Mouse (Mus musculus) heart, adult 11 months (tissue): ENCODE results near the gene Gm21987.

Experiments
- DNase-seq: peaks from one replicate; pipeline ENCODE4 v3.0.0; 2022

Gene Gm21987

DNA sequence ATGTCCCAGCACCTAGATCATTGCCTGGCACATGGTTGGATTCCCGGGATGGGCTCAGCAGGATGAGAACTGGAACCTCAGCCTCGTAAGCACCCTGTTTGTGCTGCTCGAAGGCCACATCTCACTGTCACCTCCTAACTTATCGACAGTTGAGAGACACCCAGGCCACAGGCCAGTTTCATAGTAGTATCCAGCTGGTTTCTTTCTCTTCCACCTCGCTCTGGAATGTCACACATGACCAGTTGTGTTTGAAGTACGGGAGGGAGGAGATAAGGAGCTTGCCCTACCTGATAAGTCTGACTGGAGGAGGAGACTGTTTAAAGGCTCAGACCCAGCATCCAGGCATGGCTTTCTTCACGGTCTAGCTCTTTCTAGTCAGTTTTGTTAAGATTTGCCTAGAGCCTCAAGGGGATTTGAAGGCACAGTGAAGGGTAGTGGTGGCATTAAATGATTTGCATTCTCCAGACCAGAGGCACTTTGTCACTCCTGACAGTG lies 3.6 kb downstream of the Gm21987 start:
- DNase-seq = peak; percentile 99

DNA sequence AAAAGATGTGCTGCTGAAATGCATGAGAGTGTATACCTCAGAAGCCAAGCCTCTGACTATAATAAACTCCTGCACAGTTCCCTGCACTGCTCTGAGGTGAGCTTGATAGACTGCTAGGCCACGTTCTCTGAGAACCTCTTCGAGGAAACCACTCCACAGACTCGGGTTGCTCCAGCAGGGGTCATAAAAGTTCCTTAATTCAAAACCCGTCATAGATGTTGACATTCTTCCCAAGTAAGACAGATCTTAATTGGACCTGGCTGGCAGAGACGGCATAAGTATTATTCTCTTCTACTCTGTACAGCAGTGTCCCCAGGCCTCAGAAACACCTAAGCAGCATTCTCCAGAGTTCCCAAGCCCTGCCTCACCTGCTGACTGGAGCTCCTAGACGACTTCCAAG lies 4.1 kb downstream of the Gm21987 start:
- peak; percentile 71 for DNase-seq

GRCm38 (mm10) chr16:38352031-38352430 lies 5.2 kb downstream of the Gm21987 start:
- peak; percentile 96 for DNase-seq

DNA sequence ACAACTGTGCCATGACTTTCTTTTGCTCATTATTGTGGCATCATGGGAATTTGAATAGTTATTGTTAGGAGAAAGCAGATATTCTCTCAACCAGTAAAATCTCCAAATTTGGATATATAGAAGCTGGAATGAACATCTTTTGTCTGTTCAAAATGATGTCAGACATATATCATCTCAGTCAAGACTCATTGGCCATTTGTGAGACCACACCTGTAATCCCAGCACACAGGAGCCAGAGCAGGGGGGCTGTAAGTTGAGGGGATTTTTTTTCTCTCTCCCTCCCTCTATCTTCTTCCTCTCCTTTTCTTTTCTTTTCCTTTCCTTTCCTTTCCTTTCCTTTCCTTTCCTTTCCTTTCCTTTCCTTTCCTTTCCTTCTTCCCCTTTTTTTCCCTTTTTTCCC lies 6.0 kb downstream of the Gm21987 start:
- no peak for DNase-seq

DNA sequence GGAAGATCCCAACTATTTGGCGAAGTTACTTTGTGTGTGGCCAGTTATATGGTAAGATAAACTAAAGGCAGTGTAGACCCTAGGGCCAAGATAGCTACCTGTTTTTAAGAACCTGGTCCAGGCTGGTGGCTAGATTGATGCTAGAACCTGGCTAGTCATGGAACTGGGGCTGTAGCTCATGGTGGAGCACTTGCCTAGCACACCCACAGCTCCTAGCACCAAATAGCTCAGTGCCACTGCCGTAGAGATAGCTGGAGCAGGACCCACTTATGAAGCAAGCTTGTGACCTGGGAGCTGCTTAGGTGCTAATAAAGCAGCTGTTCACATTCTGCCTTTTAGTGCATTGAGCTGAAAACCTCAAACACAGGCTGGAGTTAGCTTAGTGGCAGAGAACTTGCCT lies 6.8 kb downstream of the Gm21987 start:
- peak; percentile 79 for DNase-seq

- DNase-seq = no peak
These were observed 7.5 kb downstream of the Gm21987 start for GRCm38 (mm10) chr16:38354185-38354913.

- DNase-seq = no peak
These were observed 11.5 kb downstream of the Gm21987 start for GRCm38 (mm10) chr16:38358256-38358812.

DNA sequence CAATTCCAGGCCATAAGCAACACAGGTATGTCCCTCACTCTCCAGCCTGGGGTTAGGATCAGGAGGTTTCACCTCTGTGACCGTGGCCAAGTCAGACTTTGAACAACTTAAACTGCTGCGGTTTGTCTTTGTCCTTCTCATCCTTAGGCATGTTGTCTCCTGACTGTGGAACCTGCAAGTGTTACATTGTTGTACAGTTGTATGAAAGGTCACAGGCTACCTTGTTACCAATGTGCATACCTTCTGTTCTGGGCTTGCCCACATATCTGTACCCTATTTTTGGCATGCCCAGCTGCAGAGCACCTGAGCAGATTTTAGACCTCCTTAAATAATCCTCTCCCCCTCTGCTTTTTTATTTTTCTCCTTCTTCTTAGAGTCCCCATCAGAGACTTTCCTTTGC lies 12.4 kb downstream of the Gm21987 start:
- DNase-seq = no peak

DNA sequence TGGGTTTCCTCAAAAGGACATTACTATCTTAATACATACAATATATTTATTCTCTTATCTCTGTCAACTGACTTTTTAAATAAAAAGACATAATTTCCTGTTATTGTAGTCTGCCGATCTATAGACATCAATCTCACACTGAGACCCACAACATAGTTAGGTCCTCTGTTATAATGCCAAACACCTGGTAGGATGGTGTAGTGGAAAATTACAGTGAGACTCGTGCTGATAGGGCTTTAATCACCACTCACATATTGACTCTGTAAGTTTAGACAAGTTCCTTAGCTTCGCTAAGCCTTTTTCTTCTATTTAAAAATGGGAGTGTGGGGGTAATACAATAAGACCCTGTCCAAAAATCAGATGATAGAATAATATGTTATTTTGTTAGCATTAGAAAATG lies 13.0 kb downstream of the Gm21987 start:
- no peak for DNase-seq

GRCm38 (mm10) chr16:38360317-38360716 lies 13.5 kb downstream of the Gm21987 start:
- DNase-seq = peak; percentile 90

GRCm38 (mm10) chr16:38361933-38362332 lies 15.1 kb downstream of the Gm21987 start, which contains the start of gene Popdc2:
Gene Popdc2 (plus strand): TSS chr16:38362209.
- DNase-seq = peak; percentile 99

DNA sequence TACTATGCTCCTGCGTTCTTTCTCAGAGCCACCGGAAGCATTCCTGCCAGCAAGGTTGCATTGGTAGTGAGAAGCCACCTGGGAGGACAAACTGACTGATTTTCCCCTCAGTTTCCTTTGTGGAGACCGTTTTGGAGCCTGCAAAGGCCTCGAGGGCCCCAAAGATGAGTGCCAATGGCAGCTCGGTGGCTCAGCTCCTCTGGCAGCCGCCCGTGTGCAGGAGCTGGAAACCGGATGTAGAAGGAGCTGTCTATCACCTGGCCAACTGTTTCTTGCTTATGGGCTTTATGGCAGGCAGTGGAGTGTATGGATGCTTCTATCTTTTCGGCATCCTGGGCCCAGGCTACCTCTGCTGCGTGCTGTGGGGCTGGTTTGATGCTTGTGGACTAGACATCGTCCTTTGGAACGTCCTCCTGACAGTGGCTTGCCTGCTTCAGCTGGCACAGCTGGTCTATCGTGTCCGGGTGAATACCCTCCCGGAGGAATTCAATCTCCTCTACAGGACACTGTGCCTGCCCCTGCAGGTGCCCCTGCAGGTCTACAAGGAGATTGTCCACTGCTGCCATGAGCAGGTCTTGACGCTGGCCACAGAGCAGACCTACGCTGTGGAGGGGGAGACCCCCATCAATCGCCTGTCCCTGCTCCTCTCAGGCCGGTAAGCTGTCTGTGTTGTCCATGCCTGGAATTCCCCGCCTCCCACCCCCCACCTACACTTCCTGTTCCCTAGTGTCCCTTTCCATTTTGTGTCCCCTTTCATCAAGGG lies 15.8 kb downstream of the Gm21987 start:
- DNase-seq = peak; percentile 91

DNA sequence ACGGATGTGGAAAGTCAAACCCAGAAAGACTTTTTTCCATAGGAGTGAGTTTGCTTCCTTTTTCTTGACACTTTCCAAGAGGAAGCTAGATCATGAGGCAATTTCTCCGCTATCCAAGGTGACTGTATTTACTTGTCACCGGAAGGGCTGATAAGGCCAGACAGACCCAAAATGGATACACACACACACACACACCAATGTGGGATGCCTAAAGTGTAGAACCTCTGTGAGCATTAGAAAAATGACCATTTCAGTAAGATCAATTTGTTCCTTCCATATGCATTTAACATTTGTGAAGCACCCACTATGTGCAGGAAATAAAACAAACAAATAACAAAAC lies 16.4 kb downstream of the Gm21987 start:
- no peak for DNase-seq

DNA sequence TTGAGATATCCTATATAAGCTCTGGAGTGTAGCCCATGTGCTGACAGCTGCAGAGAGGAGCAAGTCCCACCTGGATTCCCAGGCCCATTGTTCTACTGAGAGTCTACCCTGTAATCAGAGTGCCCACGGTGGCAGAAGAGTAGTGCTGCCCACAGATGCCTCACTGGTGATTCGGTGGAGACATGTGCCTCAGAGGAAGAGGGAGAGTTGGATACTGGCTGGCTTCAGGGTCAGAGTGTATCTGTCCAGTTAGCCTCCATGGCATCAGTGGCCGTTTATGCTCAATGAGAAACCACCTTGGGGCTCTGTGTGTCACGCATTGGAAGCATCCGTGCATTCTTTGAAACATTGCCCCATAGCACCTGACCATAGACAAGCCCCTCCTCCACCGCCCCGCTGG lies 16.8 kb downstream of the Gm21987 start:
- peak; percentile 91 for DNase-seq

- DNase-seq = peak; percentile 89
These were observed 18.6 kb downstream of the Gm21987 start for GRCm38 (mm10) chr16:38365390-38365789.

DNA sequence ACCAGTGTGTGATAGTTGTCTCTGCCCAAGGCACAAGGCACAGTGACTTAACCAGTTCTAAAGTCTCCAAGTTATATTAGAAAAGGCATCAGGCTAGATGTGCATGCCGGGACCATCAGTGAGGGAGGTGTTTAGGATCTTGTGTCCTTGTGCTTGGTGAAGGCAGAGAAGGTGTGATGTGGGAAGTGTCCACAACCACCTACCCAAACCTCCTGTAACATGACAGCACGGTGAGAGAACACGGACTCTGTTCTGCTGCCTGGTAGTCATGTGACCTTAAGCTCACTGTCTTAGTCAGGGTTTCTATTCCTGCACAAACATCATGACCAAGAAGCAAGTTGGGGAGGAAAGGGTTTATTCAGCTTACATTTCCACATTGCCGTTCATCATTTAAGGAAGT lies 19.4 kb downstream of the Gm21987 start:
- peak; percentile 83 for DNase-seq

DNA sequence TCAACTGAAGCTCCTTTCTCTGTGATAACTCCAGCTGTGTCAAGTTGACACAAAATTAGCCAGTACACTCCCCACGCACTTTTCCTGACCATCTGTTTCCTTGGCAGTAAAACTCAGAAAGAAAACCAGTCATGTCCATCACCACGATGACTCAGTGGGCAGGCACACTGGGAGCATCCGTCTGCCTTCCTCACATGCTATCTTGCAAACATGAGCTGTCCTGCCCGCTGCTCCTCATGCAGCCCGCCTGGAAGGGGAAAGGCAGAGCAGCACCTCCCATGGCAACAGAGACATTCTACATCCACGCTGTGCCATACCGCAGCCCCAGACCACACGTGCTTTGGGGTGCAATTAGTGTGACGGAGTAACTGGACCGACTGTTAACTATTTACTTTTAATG lies 21.5 kb downstream of the Gm21987 start:
- peak; percentile 96 for DNase-seq

DNA sequence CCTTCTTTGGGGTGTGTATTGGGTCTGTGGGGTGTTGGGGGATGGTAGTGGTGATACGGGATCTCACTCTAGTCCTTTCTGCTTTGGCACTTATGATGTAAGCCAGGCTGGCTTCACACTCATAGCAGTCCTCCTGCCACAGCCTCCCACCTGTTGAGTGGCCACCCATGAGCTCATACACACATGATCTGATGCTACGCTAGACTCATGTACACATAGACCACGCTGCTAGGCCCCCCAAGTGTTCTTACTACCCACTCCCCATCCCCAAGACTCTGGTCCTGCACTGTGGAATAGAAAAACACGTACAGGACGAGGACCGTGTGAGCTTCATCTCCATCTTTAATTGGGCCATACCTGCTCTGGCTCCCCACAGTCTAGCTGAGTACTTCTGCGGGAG lies 22.2 kb downstream of the Gm21987 start:
- DNase-seq = peak; percentile 90

GRCm38 (mm10) chr16:38369431-38369830 lies 22.6 kb downstream of the Gm21987 start:
- DNase-seq = peak; percentile 90

DNA sequence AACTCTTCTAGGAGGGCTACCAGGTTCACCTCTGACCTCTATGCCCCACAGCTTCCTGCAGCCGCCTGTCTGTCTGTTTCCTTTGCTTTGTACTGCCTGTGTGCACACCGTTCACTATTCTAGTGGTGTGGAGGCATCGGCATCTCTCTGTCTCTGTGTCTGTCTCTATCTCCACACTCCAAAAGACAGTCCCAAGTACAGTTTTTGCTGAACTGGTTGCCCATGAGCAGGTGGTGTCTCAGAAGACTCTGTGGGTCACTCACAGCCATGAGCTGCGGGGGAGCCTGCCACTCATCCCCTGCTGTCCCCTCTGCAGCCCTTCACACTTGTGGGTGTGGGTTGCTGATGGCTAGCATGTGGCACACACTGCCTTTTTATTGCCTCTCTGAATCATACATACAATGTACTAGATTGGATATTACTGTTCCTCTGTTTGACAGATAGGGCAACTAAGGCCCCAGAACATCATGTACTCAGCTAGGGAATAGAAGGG lies 23.2 kb downstream of the Gm21987 start:
- peak; percentile 87 for DNase-seq

- peak; percentile 97 for DNase-seq
These were observed 24.0 kb downstream of the Gm21987 start for GRCm38 (mm10) chr16:38370633-38371374.

DNA sequence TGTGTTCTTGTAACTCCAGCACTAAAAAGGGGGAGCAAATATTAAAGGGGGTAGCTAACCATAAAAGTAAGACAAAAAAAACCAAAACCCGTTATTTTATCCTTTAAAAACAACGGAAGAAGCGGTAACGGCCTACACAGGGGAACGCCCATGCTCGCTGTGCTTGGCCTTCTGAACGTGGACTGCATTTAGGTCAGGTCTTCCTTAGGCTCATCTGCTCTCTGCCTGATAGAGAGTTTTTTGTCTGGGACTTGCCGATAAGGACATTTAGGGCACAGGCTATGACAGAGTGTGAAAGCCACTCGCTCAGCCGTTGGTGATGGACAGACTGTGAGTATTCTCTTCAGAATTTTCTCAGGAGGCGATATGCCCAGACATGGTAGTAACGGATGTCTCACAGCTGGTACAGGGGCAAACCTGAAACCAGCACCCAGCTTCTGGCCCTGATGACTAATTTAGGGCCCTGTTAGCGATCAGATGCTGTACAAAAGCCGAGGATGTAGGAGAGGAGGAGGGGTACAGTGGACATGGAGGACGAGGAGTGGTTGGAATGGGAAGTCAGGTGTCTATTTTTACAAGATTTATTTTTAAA lies 25.0 kb downstream of the Gm21987 start:
- DNase-seq = peak; percentile 87

DNA sequence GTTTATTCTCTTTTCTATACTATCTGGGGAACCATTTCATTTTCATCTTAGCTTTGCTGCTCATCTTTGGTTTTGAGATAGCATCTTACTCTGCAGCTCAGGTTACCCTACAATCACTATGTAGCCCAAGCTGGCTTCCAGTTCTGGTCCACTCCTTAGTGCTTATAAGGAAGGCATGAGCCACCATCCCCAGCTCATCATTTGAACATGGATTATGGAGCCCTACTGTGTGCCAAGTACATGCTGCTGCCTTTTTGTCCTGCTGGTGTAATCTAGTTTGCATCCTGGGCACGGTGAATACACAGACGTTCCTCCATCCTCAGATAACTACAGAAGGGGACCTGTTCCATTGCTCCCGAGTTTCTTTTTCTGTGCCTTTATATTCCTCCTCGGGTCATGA lies 26.0 kb downstream of the Gm21987 start:
- peak; percentile 63 for DNase-seq
